Mouse (Mus musculus) neutrophil, adult 83 days (primary cell): ENCODE results near the gene Tcf25. TPM values are rescaled to one million over a fixed set of nuclear protein-coding genes. Genes with fewer than 3 reads are reported as not detected.

Experiments used
- total RNA-seq, 2 experiments: library from RNA; stranded (reverse); gene quantifications; one replicate each; pipeline ENCODE4 v1.2.4; 2023

The Tcf25 gene
- total RNA-seq, result 100 to 1,000 TPM; 125 to 150 TPM

DNA sequence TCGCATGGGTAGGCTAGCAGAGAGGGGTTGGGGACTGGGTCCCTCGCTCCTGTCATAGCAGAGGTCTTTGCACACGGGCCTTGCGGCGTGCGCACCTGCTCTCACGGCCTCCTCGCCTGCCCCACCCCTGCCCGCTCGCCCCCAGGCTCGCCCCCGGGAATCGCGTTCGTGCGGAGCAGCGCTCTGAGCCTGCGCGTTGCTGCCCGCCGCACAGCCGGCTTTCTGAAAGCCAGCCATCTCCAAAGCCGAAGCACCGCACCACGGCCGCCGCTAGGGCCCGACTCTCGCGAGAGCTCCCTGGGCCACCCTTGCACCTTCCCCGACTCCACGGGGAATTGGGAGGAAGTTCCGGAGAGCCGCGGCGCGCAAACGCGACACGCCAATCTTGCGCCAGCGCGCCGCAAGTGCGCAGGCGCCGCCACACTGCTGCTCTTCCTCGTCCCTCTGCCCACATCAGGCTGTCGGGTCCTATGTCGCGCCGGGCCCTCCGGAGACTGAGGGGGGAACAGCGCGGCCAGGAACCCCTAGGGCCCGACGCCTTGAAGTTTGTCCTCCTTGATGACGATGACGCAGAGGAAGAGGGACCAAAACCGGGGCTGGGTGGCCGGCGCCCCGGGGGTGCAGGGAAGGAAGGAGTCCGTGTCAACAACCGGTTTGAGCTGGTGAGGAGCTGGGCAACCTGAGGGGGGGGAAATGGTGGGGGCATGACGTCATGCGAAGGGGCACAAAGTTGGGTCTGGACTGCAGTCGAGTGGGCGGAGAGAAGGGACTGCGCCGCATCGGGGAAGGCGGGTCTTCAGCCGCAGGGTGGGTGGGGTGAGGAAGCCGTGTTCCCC, at the start of gene Tcf25:
Tcf25 (plus strand) TSS at position 351 of the 836 bp plus-strand sequence.

GRCm38 (mm10) chr8:123332262-123333090, 41.1 kb upstream of the Tcf25 start, which contains the start of gene Spire2:
Gene Spire2, plus strand, starts transcription at chr8:123332713.

GRCm38 (mm10) chr8:123406786-123407185, 33.2 kb downstream of the Tcf25 start, which contains the start of gene Mc1r:
Gene Mc1r, plus strand, starts transcription at chr8:123407107.

DNA sequence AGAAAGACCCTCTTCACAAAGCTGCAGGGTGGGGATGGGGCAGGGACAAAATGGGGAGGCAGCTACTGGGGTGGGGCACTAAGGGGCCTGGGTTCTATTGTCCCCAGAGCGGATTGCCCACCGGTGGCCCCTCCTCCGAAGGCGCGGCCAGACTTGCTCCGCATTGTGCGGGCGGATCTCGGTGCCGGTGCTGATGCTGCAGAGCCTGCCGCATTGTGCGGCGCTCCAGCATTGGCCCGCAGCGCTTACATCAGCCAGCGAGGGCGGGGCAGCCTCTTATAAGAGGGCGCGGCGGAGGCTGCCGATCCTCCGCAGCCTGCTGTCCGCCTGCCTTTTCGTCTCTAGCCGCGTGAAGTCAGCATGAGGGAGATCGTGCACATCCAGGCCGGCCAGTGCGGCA, 37.7 kb downstream of the Tcf25 start, which contains the start of gene Tubb3:
Tubb3 (plus strand) TSS at position 179 of the 400 bp plus-strand sequence.

GRCm38 (mm10) chr8:123423441-123423840, 49.9 kb downstream of the Tcf25 start, which contains the start of gene Def8:
Gene Def8, plus strand, starts transcription at chr8:123423527.

Other genes with a start within 250 kb of the Tcf25 start
- under 1 TPM in 1 of 2 experiments, not detected in 1; 0.37 TPM for gene Sult5a1, start 215.4 kb upstream of the Tcf25 start, total RNA-seq
- not detected for gene Dpep1, start 187.5 kb upstream of the Tcf25 start, total RNA-seq
- gene Chmp1a, start 161.0 kb upstream of the Tcf25 start, total RNA-seq, result 10 to 100 TPM; 52.4 to 81.8 TPM
- gene Spata33, start 160.9 kb upstream of the Tcf25 start, total RNA-seq, result not detected
- gene Cdk10, start 148.9 kb upstream of the Tcf25 start, total RNA-seq, result 10 to 100 TPM; 27.1 TPM
- gene Spata2l, start 137.5 kb upstream of the Tcf25 start, total RNA-seq, result 1 to 10 TPM; 4.2 to 4.7 TPM
- 10 to 100 TPM; 36.9 to 43.0 TPM for gene Zfp276, start 119.6 kb upstream of the Tcf25 start, total RNA-seq
- gene Vps9d1, start 119.4 kb upstream of the Tcf25 start, total RNA-seq, result 10 to 100 TPM; 38.2 to 42.2 TPM
- 10 to 100 TPM; 46.4 to 55.6 TPM for gene Fanca, start 55.2 kb upstream of the Tcf25 start, total RNA-seq
- gene Spire2, start 41.0 kb upstream of the Tcf25 start, total RNA-seq, result under 1 TPM; 0.42 to 0.66 TPM
- not detected for gene Mc1r, start 33.4 kb downstream of the Tcf25 start, total RNA-seq
- gene Tubb3, start 37.7 kb downstream of the Tcf25 start, total RNA-seq, result under 1 TPM in 1 of 2 experiments, not detected in 1; 0.55 TPM
- 10 to 100 TPM; 41.2 to 44.3 TPM for gene Def8, start 49.8 kb downstream of the Tcf25 start, total RNA-seq
- gene Afg3l1, start 104.2 kb downstream of the Tcf25 start, total RNA-seq, result 10 to 100 TPM; 30.9 to 34.3 TPM
- gene Dbndd1, start 141.7 kb downstream of the Tcf25 start, total RNA-seq, result not detected
- gene Gas8, start 145.1 kb downstream of the Tcf25 start, total RNA-seq, result 1 to 10 TPM; 1.6 to 2.2 TPM